ENCODE assay signal across 8 mouse cellular contexts in genomic region chr2:165968876-165969275, GRCm38 (mm10). TPM values are rescaled to one million over a fixed set of nuclear protein-coding genes. Genes with fewer than 3 reads are reported as not detected.
DNase-seq lines count a peak whose midpoint lies in the region; ATAC-seq and TF ChIP-seq lines count a peak whose summit lies in the region.

No protein-coding gene starts in this region.

- WGBS in heart, postnatal 0 days: 29% methylated on average over 3 of the region's 3 CpGs
- 24% methylated on average over 3 of the region's 3 CpGs for WGBS in liver, embryonic 12.5 days (ENCODE audit: insufficient replicate concordance)

- no peak for TF ChIP-seq EP300 in heart, postnatal 0 days (IDR thresholded peaks at IDR 0.05; ENCODE audit: low read depth)

- no peaks in the 10 kb centered on the region for H3K9me3 ChIP-seq in heart, postnatal 0 days (replicated peaks; ENCODE audit: control insufficient read depth, low read length)
- H3K9me3 ChIP-seq in liver, embryonic 12.5 days (replicated peaks): no peaks in the 10 kb centered on the region

- DNase-seq in gastrocnemius, adult 18-20 months (ENCODE audit: low spot score): peak; percentile 58
- no peak for DNase-seq in gastrocnemius, postnatal 36 days
- DNase-seq in adrenal gland, postnatal 36 days: peak; percentile 75 to 77
- peak; percentile 75 for DNase-seq in heart, postnatal 0 days (ENCODE audit: low spot score)
- DNase-seq in right cerebral cortex, adult 2 months (ENCODE audit: low spot score in 2 of 2): no peak
- DNase-seq in cerebellum, adult 18-20 months: no peak

- H3K9ac ChIP-seq in heart, postnatal 0 days (replicated peaks; ENCODE audit: low read depth, low read length): no peak overlapping the region
- peak overlapping the region; percentile 31; the same call in 1 of the 2 replicates for H3K9ac ChIP-seq in liver, embryonic 12.5 days

- peak; percentile 78 for ATAC-seq in heart, postnatal 0 days (ENCODE audit: insufficient read depth, low read depth)
- peak; percentile 50 for ATAC-seq in liver, embryonic 12.5 days
- no peak for ATAC-seq in megakaryocyte-erythroid progenitor cell, adult 5-6 weeks (replicated peaks; ENCODE audit: low FRiP score, low TSS enrichment, poor library complexity, severe bottlenecking)

- no peak overlapping the region for H3K4me2 ChIP-seq in heart, postnatal 0 days (ENCODE audit: low read depth, low read length)
- peak overlapping the region; percentile 57 for H3K4me2 ChIP-seq in liver, embryonic 12.5 days

- H3K4me3 ChIP-seq in heart, postnatal 0 days (ENCODE audit: low read depth, low read length): no peak overlapping the region
- peak overlapping the region; percentile 34 for H3K4me3 ChIP-seq in liver, embryonic 12.5 days

- intact Hi-C loops in gastrocnemius, postnatal 36 days (cut with DNase I): no loop called here

- H3K27ac ChIP-seq in heart, postnatal 0 days (ENCODE audit: low read depth): peak overlapping the region; percentile 48
- peak overlapping the region; percentile 67 for H3K27ac ChIP-seq in liver, embryonic 12.5 days

- H3K4me1 ChIP-seq in heart, postnatal 0 days (ENCODE audit: control insufficient read depth, insufficient read depth): peaks cover 19% of the 10 kb centered on the region
- H3K4me1 ChIP-seq in liver, embryonic 12.5 days: peaks cover 48% of the 10 kb centered on the region

- H3K36me3 ChIP-seq in heart, postnatal 0 days (replicated peaks; ENCODE audit: control insufficient read depth, insufficient read depth, low read length): no peaks in the 10 kb centered on the region
- no peaks in the 10 kb centered on the region for H3K36me3 ChIP-seq in liver, embryonic 12.5 days

- no peak for TF ChIP-seq CTCF in heart, postnatal 0 days (IDR thresholded peaks at IDR 0.05; ENCODE audit: low read depth)

- no peaks in the 10 kb centered on the region for H3K27me3 ChIP-seq in heart, postnatal 0 days (ENCODE audit: control insufficient read depth, insufficient read depth, low read length)
- H3K27me3 ChIP-seq in liver, embryonic 12.5 days (replicated peaks): no peaks in the 10 kb centered on the region

RNA-seq across cellular contexts. Expression of gene Ncoa3, which starts 23.6 kb away (rescaled TPM):
- 10 to 100 TPM; 14.6 to 20.4 TPM for total RNA-seq in gastrocnemius, adult 18-20 months (2021)
- 10 to 100 TPM; 13.5 to 13.9 TPM for total RNA-seq in gastrocnemius, postnatal 36 days (2021)
- total RNA-seq in adrenal gland, postnatal 36 days (2021): 10 to 100 TPM; 24.6 to 42.8 TPM
- 17.7 and 48.7 TPM in 2 replicates for total RNA-seq in heart, postnatal 0 days (2014; rRNA removed; ENCODE audit: low replicate concordance)
- 5.8 and 6.2 TPM in 2 replicates for polyA plus RNA-seq in heart, postnatal 0 days (2015; fragmentation: Nextera tagmentation; extraction: Ambion mirVana)
- 8.1 and 8.3 TPM in 2 replicates for polyA plus RNA-seq in liver, embryonic 12.5 days (2016; fragmentation: Nextera tagmentation; extraction: Ambion mirVana)
- total RNA-seq in megakaryocyte-erythroid progenitor cell, adult 5-6 weeks (2014; fragmentation: Nextera tagmentation): 8.3 and 21.1 TPM in 2 replicates
- total RNA-seq in megakaryocyte-erythroid progenitor cell, adult 5-6 weeks (2017): 8.8 and 15.9 TPM in 2 replicates

Comparison
In these comparisons a context has a peak if more than half of its experiments do, and no peak if none do; other contexts are left out.
1. DNase-seq: peak in gastrocnemius, adult 18-20 months (single experiment), adrenal gland, postnatal 36 days (2 of 2) and heart, postnatal 0 days (single experiment); none in gastrocnemius, postnatal 36 days (0 of 2), right cerebral cortex, adult 2 months (0 of 2) and cerebellum, adult 18-20 months (0 of 2).